Mouse (Mus musculus) lung, embryonic 16.5 days (tissue): ENCODE measurements around the gene Spdef. TPM values are rescaled to one million over a fixed set of nuclear protein-coding genes. Genes with fewer than 3 reads are reported as not detected.

Source experiments
- ATAC-seq: fragments of 200-750 bp; cut with Nextera tagmentation; 2 replicates; pipeline ENCODE4 v1.8.0; 2017; ENCODE audit warnings: low read depth, mild to moderate bottlenecking, moderate library complexity
- H3K27ac ChIP-seq: fragments of 300-500 bp; sonication (generic); 2 replicates; pipeline ENCODE4 v1.5.1; 2014; ENCODE audit warnings: mild to moderate bottlenecking, control low read depth, low read length
- H3K27me3 ChIP-seq: fragments of 300-500 bp; sonication (generic); 2 replicates; pipeline ENCODE4 v1.6.1; 2014; ENCODE audit warnings: low read depth, low read length, mixed read lengths; ENCODE audit not compliant: control insufficient read depth, insufficient read depth
- H3K36me3 ChIP-seq: fragments of 300-500 bp; sonication (generic); 2 replicates; pipeline ENCODE4 v1.6.1; 2014; ENCODE audit warnings: low read length; ENCODE audit not compliant: control insufficient read depth, insufficient read depth
- H3K4me1 ChIP-seq: fragments of 300-500 bp; sonication (generic); replicated peaks from 2 replicates; pipeline ENCODE4 v1.6.1; 2014; ENCODE audit warnings: low read length, mixed read lengths; ENCODE audit not compliant: control insufficient read depth, insufficient read depth
- H3K4me2 ChIP-seq: fragments of 300-500 bp; sonication (generic); 2 replicates; pipeline ENCODE4 v1.6.1; 2014; ENCODE audit warnings: low read depth, low read length, control low read depth
- H3K4me3 ChIP-seq: fragments of 300-500 bp; sonication (generic); 2 replicates; pipeline ENCODE4 v1.5.1; 2014; ENCODE audit warnings: mild to moderate bottlenecking, low read length, control low read depth
- H3K9ac ChIP-seq: fragments of 300-500 bp; sonication (generic); 2 replicates; pipeline ENCODE4 v1.6.1; 2014; ENCODE audit warnings: low read length, control low read depth
- H3K9me3 ChIP-seq: fragments of 300-500 bp; sonication (generic); 2 replicates; pipeline ENCODE4 v1.6.1; 2016; ENCODE audit warnings: low read length; ENCODE audit not compliant: control insufficient read depth
- WGBS: fragments of 180-500 bp; shearing (Covaris S2); extraction: QIAGEN DNeasy Blood & Tissue Kit; methylation state at CpG from one replicate; pipeline ENCODE4 v1.1.7; 2014; 5-methylcytosine and 5-hydroxymethylcytosine counted together
- polyA plus RNA-seq: library from polyadenylated mRNA; unstranded; fragments of >200 nt; fragmentation: Nextera tagmentation; extraction: Ambion mirVana; gene quantifications from 2 replicates; pipeline ENCODE4 v1.2.1, GENCODE M21; 2015

Gene Spdef
- polyA plus RNA-seq, 1 experiment from 2014 or later = 2.4 TPM

- Histone ChIP-seq H3K9ac (no peak overlapping the region), H3K27me3 (no peaks in the 10 kb centered on the region), H3K27ac (no peak overlapping the region), H3K4me2 (no peak overlapping the region), H3K4me1 (0 out of 2 replicates have a peak, but pooled peaks cover 2% of the 10 kb centered on the region), H3K4me3 (no peak overlapping the region), H3K9me3 (no peaks in the 10 kb centered on the region), H3K36me3 (no peaks in the 10 kb centered on the region)
- 13% methylated on average over 12 of the region's 13 CpGs for WGBS
- ATAC-seq = no peak
Observed at GRCm38 (mm10) chr17:27734344-27735073, 5.8 kb upstream of the Spdef start.

DNA sequence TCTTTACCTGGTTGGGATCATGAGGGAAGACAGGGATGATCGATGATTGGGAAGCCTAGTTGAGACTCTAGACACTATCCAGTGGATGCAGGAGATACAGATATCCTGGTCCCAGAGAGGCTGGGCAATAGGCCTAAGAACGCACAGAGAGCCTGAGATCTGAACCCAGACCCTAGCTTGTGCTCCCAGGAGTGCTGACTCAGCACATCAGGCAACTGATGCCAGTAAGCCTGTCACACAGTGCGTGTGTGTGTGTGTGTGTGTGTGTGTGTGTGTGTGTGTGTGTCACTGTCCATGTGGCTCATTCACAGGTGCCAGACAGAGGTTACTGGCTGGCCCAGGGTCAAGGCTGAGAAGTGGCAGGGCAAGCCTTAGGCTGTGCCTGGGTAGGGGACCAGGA is 3.9 kb upstream of the Spdef start:
- Histone ChIP-seq H3K4me1 (0 out of 2 replicates have a peak, but pooled peaks cover 6% of the 10 kb centered on the region), H3K9me3 (no peaks in the 10 kb centered on the region), H3K4me3 (no peak overlapping the region), H3K36me3 (no peaks in the 10 kb centered on the region), H3K9ac (no peak overlapping the region), H3K27me3 (no peaks in the 10 kb centered on the region), H3K4me2 (no peak overlapping the region), H3K27ac (no peak overlapping the region)
- WGBS = 81% methylated on average over 3 of the region's 3 CpGs
- ATAC-seq = no peak

DNA sequence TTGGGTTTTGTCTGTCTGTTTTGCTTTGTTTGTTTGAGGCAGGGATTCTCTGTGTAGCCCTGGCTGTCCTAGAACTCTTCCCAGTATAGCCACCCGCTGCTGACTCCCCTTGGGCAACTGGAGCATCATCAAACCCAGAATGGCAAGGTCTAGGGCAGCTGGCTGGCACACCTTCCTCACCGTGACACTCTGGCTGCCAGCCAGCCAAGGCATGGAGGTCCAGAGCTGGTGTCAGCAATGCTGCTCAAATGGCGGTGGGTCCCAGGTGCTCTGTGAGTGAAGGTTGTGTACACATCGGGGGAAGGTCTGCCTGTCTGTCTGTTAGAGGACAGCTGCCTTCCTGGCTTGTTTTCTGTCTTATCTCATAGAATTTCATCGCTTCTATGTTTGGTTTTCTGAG is 3.4 kb upstream of the Spdef start:
- 0 out of 2 replicates have a peak, but pooled peaks cover 6% of the 10 kb centered on the region for H3K4me1 ChIP-seq
- no peak overlapping the region for H3K4me3 ChIP-seq
- no peak overlapping the region for H3K4me2 ChIP-seq
- H3K27me3 ChIP-seq = no peaks in the 10 kb centered on the region
- no peak for ATAC-seq
- no peaks in the 10 kb centered on the region for H3K36me3 ChIP-seq
- no peak overlapping the region for H3K27ac ChIP-seq
- H3K9ac ChIP-seq = no peak overlapping the region
- no peaks in the 10 kb centered on the region for H3K9me3 ChIP-seq
- WGBS = 43% methylated on average over 5 of the region's 5 CpGs

DNA sequence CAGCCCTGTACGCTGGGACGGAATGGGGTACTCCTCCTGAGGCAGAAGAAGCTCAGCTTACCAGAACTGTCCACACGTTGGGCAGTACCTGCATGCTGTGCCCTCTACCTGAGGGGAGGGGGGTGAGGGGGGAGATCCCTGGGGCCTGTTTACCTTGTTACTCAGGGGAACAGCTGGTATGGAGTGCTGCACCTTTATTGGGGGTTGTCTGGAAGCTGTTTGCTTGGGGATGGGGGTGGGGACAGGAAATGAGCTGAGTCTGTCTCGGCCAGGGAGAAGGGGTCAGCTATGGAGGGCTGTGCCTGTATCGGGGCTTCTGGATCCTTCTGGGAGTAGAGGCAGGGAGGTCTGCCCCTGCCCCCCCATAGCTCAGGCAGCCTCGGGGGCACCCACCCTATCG is 2.2 kb downstream of the Spdef start:
- 24% methylated on average over 7 of the region's 7 CpGs for whole genome bisulfite sequencing
- Histone ChIP-seq H3K27ac (no peak overlapping the region), H3K9me3 (no peaks in the 10 kb centered on the region), H3K36me3 (no peaks in the 10 kb centered on the region), H3K9ac (no peak overlapping the region), H3K4me2 (no peak overlapping the region), H3K4me3 (no peak overlapping the region), H3K4me1 (peaks cover 13% of the 10 kb centered on the region), H3K27me3 (no peaks in the 10 kb centered on the region)
- no peak for ATAC-seq

- H3K4me3 ChIP-seq = no peak overlapping the region
- no peaks in the 10 kb centered on the region for H3K36me3 ChIP-seq
- H3K9me3 ChIP-seq = no peaks in the 10 kb centered on the region
- H3K4me2 ChIP-seq = no peak overlapping the region; the same call in 1 of the 2 replicates
- no peak overlapping the region for H3K27ac ChIP-seq
- H3K4me1 ChIP-seq = peaks cover 13% of the 10 kb centered on the region
- peak; percentile 43 for ATAC-seq
- H3K27me3 ChIP-seq = no peaks in the 10 kb centered on the region
- peak overlapping the region; percentile 27; the same call in 1 of the 2 replicates for H3K9ac ChIP-seq
- 14% methylated on average over 10 of the region's 10 CpGs for WGBS
Observed at GRCm38 (mm10) chr17:27725412-27725811, 3.3 kb downstream of the Spdef start.

- Histone ChIP-seq H3K4me1 (peaks cover 13% of the 10 kb centered on the region), H3K27ac (no peak overlapping the region), H3K9ac (no peak overlapping the region), H3K9me3 (no peaks in the 10 kb centered on the region), H3K4me2 (no peak overlapping the region), H3K27me3 (no peaks in the 10 kb centered on the region), H3K4me3 (no peak overlapping the region), H3K36me3 (no peaks in the 10 kb centered on the region)
- WGBS = 31% methylated on average over 10 of the region's 10 CpGs
- peak; percentile 16; the same call in 1 of the 2 replicates for ATAC-seq
Observed at GRCm38 (mm10) chr17:27725011-27725410, 3.7 kb downstream of the Spdef start.

GRCm38 (mm10) chr17:27724327-27724726 is 4.4 kb downstream of the Spdef start:
- Histone ChIP-seq H3K27ac (no peak overlapping the region), H3K4me1 (peaks cover 13% of the 10 kb centered on the region), H3K4me2 (no peak overlapping the region), H3K36me3 (no peaks in the 10 kb centered on the region), H3K9me3 (no peaks in the 10 kb centered on the region), H3K27me3 (no peaks in the 10 kb centered on the region), H3K9ac (no peak overlapping the region), H3K4me3 (no peak overlapping the region)
- WGBS = 34% methylated on average over 3 of the region's 3 CpGs
- no peak for ATAC-seq

GRCm38 (mm10) chr17:27721125-27721664 is 7.6 kb downstream of the Spdef start:
- Histone ChIP-seq H3K4me3 (no peak overlapping the region), H3K4me2 (no peak overlapping the region), H3K9me3 (no peaks in the 10 kb centered on the region), H3K27ac (no peak overlapping the region), H3K4me1 (peaks cover 4% of the 10 kb centered on the region; the same call in 1 of the 2 replicates), H3K9ac (no peak overlapping the region), H3K27me3 (no peaks in the 10 kb centered on the region), H3K36me3 (no peaks in the 10 kb centered on the region)
- 59% methylated on average over 9 of the region's 9 CpGs for WGBS
- no peak for ATAC-seq

GRCm38 (mm10) chr17:27720326-27720725 is 8.4 kb downstream of the Spdef start:
- ATAC-seq = no peak
- Histone ChIP-seq H3K4me1 (peaks cover under 1% of the 10 kb centered on the region; the same call in 1 of the 2 replicates), H3K36me3 (no peaks in the 10 kb centered on the region), H3K4me3 (no peak overlapping the region), H3K27me3 (no peaks in the 10 kb centered on the region), H3K9me3 (no peaks in the 10 kb centered on the region), H3K27ac (no peak overlapping the region), H3K9ac (no peak overlapping the region), H3K4me2 (no peak overlapping the region)
- WGBS = 59% methylated on average over 9 of the region's 9 CpGs
